Mouse (Mus musculus) heart, embryonic 15.5 days (tissue): ENCODE measurements around the gene Grrp1. TPM values are rescaled to one million over a fixed set of nuclear protein-coding genes. Genes with fewer than 3 reads are reported as not detected.

Experiments used
- ATAC-seq: fragments of 200-750 bp; cut with Nextera tagmentation; replicated peaks from 2 replicates; pipeline ENCODE4 v1.8.0; 2017; ENCODE audit warnings: low read depth, moderate TSS enrichment; ENCODE audit not compliant: insufficient number of reproducible peaks, insufficient read depth, low FRiP score
- H3K27ac ChIP-seq: fragments of 300-500 bp; sonication (generic); 2 replicates; pipeline ENCODE4 v1.5.1; 2015; ENCODE audit warnings: mild to moderate bottlenecking, inconsistent platforms
- H3K27me3 ChIP-seq: fragments of 300-500 bp; sonication (generic); 2 replicates; pipeline ENCODE4 v1.6.1; 2015; ENCODE audit warnings: inconsistent platforms
- H3K36me3 ChIP-seq: fragments of 300-500 bp; sonication (generic); 2 replicates; pipeline ENCODE4 v1.6.1; 2015; ENCODE audit warnings: mild to moderate bottlenecking, inconsistent platforms
- H3K4me1 ChIP-seq: fragments of 300-500 bp; sonication (generic); replicated peaks from 2 replicates; pipeline ENCODE4 v1.6.1; 2015; ENCODE audit warnings: inconsistent platforms
- H3K4me2 ChIP-seq: fragments of 300-500 bp; sonication (generic); 2 replicates; pipeline ENCODE4 v1.6.1; 2015; ENCODE audit warnings: inconsistent platforms, mild to moderate bottlenecking, moderate library complexity
- H3K4me3 ChIP-seq: fragments of 300-500 bp; sonication (generic); 2 replicates; pipeline ENCODE4 v1.5.1; 2015; ENCODE audit warnings: mild to moderate bottlenecking, inconsistent platforms
- H3K9ac ChIP-seq: fragments of 300-500 bp; sonication (generic); 2 replicates; pipeline ENCODE4 v1.6.1; 2015; ENCODE audit warnings: mild to moderate bottlenecking, inconsistent platforms
- H3K9me3 ChIP-seq: fragments of 300-500 bp; sonication (generic); replicated peaks from 2 replicates; pipeline ENCODE4 v1.6.1; 2016; ENCODE audit warnings: inconsistent platforms
- WGBS: fragments of 180-500 bp; shearing (Covaris S2); methylation state at CpG from one replicate; pipeline ENCODE4 v1.1.7; 2015; ENCODE audit warnings: mixed read lengths; 5-methylcytosine and 5-hydroxymethylcytosine counted together
- polyA plus RNA-seq: library from polyadenylated mRNA; unstranded; fragments of >200 nt; fragmentation: Nextera tagmentation; extraction: Ambion mirVana; gene quantifications from 2 replicates; pipeline ENCODE4 v1.2.1, GENCODE M21; 2015

Grrp1 gene
- polyA plus RNA-seq, 1 experiment from 2014 or later, result 5.0 TPM

- Histone ChIP-seq H3K27ac (no peak overlapping the region), H3K4me2 (no peak overlapping the region), H3K36me3 (no peaks in the 10 kb centered on the region), H3K9me3 (no peaks in the 10 kb centered on the region), H3K27me3 (no peaks in the 10 kb centered on the region), H3K4me1 (peaks cover 4% of the 10 kb centered on the region; the same call in 1 of the 2 replicates), H3K9ac (no peak overlapping the region), H3K4me3 (no peak overlapping the region)
- no peak for ATAC-seq
- 83% methylated on average over 19 of the region's 19 CpGs for WGBS
Observed at GRCm38 (mm10) chr4:134268102-134268655, 14.3 kb upstream of the Grrp1 start.

GRCm38 (mm10) chr4:134265860-134266585, 12.1 kb upstream of the Grrp1 start:
- no peaks in the 10 kb centered on the region for H3K36me3 ChIP-seq
- H3K4me3 ChIP-seq, result no peak overlapping the region
- H3K27ac ChIP-seq, result no peak overlapping the region
- no peak overlapping the region for H3K9ac ChIP-seq
- H3K27me3 ChIP-seq, result no peaks in the 10 kb centered on the region
- H3K4me1 ChIP-seq, result no peaks in the 10 kb centered on the region
- no peaks in the 10 kb centered on the region for H3K9me3 ChIP-seq
- no peak for ATAC-seq
- 58% methylated on average over 9 of the region's 9 CpGs for WGBS
- H3K4me2 ChIP-seq, result no peak overlapping the region

- Histone ChIP-seq H3K4me3 (no peak overlapping the region), H3K36me3 (no peaks in the 10 kb centered on the region), H3K27ac (no peak overlapping the region), H3K4me1 (no peaks in the 10 kb centered on the region; the same call in 1 of the 2 replicates), H3K9ac (no peak overlapping the region), H3K27me3 (no peaks in the 10 kb centered on the region), H3K9me3 (no peaks in the 10 kb centered on the region), H3K4me2 (no peak overlapping the region)
- 34% methylated on average over 6 of the region's 6 CpGs for WGBS
- ATAC-seq, result no peak
Observed at GRCm38 (mm10) chr4:134263191-134263590, 9.3 kb upstream of the Grrp1 start.

GRCm38 (mm10) chr4:134258354-134258753, 4.4 kb upstream of the Grrp1 start:
- Histone ChIP-seq H3K27me3 (0 out of 2 replicates have a peak, but pooled peaks cover 6% of the 10 kb centered on the region), H3K9me3 (no peaks in the 10 kb centered on the region), H3K27ac (no peak overlapping the region), H3K4me2 (no peak overlapping the region), H3K9ac (no peak overlapping the region), H3K4me3 (no peak overlapping the region), H3K36me3 (no peaks in the 10 kb centered on the region), H3K4me1 (peaks cover 40% of the 10 kb centered on the region)
- no peak for ATAC-seq
- WGBS, result 59% methylated on average over 11 of the region's 11 CpGs

- Histone ChIP-seq H3K27me3 (peaks cover 15% of the 10 kb centered on the region), H3K4me2 (no peak overlapping the region), H3K27ac (peak overlapping the region; percentile 55), H3K4me1 (peaks cover 45% of the 10 kb centered on the region), H3K9ac (no peak overlapping the region), H3K9me3 (no peaks in the 10 kb centered on the region), H3K4me3 (no peak overlapping the region), H3K36me3 (no peaks in the 10 kb centered on the region)
- no peak for ATAC-seq
- WGBS, result 26% methylated on average over 11 of the region's 11 CpGs
Observed at GRCm38 (mm10) chr4:134257198-134258009, 3.5 kb upstream of the Grrp1 start.

GRCm38 (mm10) chr4:134256407-134257197, 2.7 kb upstream of the Grrp1 start:
- no peak overlapping the region for H3K4me3 ChIP-seq
- H3K36me3 ChIP-seq, result no peaks in the 10 kb centered on the region
- peak overlapping the region; percentile 36 for H3K4me2 ChIP-seq
- peak overlapping the region; percentile 51 for H3K27ac ChIP-seq
- H3K9ac ChIP-seq, result no peak overlapping the region
- peaks cover 53% of the 10 kb centered on the region for H3K4me1 ChIP-seq
- ATAC-seq, result peak; percentile 28; the same call in 1 of the 2 replicates
- 19% methylated on average over 19 of the region's 19 CpGs for WGBS
- H3K9me3 ChIP-seq, result no peaks in the 10 kb centered on the region
- peaks cover 23% of the 10 kb centered on the region for H3K27me3 ChIP-seq

- H3K9me3 ChIP-seq, result no peaks in the 10 kb centered on the region
- no peaks in the 10 kb centered on the region for H3K36me3 ChIP-seq
- H3K9ac ChIP-seq, result no peak overlapping the region
- peak overlapping the region; percentile 24 for H3K27ac ChIP-seq
- H3K4me2 ChIP-seq, result peak overlapping the region; percentile 6; the same call in 1 of the 2 replicates
- ATAC-seq, result no peak
- WGBS, result 47% methylated on average over 4 of the region's 4 CpGs
- H3K4me3 ChIP-seq, result no peak overlapping the region
- H3K27me3 ChIP-seq, result peaks cover 31% of the 10 kb centered on the region
- H3K4me1 ChIP-seq, result peaks cover 60% of the 10 kb centered on the region
Observed at GRCm38 (mm10) chr4:134255854-134256253, 1.9 kb upstream of the Grrp1 start.

GRCm38 (mm10) chr4:134254835-134255234, 929 bp upstream of the Grrp1 start:
- Histone ChIP-seq H3K27ac (no peak overlapping the region), H3K4me1 (peaks cover 70% of the 10 kb centered on the region), H3K4me2 (no peak overlapping the region), H3K4me3 (no peak overlapping the region), H3K36me3 (no peaks in the 10 kb centered on the region), H3K27me3 (peaks cover 39% of the 10 kb centered on the region), H3K9ac (no peak overlapping the region), H3K9me3 (no peaks in the 10 kb centered on the region)
- WGBS, result 58% methylated on average over 3 of the region's 3 CpGs
- no peak for ATAC-seq

GRCm38 (mm10) chr4:134252911-134253721, 790 bp downstream of the Grrp1 start:
- peak overlapping the region; percentile 39 for H3K9ac ChIP-seq
- H3K27ac ChIP-seq, result peak overlapping the region; percentile 59
- H3K4me1 ChIP-seq, result peaks cover 76% of the 10 kb centered on the region
- H3K4me3 ChIP-seq, result peak overlapping the region; percentile 55
- peaks cover 54% of the 10 kb centered on the region for H3K27me3 ChIP-seq
- ATAC-seq, result no peak
- peak overlapping the region; percentile 94 for H3K4me2 ChIP-seq
- no peaks in the 10 kb centered on the region for H3K36me3 ChIP-seq
- WGBS, result 40% methylated on average over 15 of the region's 15 CpGs
- H3K9me3 ChIP-seq, result no peaks in the 10 kb centered on the region

GRCm38 (mm10) chr4:134252131-134252910, 1.6 kb downstream of the Grrp1 start:
- H3K4me3 ChIP-seq, result peak overlapping the region; percentile 55
- peaks cover 61% of the 10 kb centered on the region for H3K27me3 ChIP-seq
- no peaks in the 10 kb centered on the region for H3K9me3 ChIP-seq
- peak overlapping the region; percentile 59 for H3K27ac ChIP-seq
- 28% methylated on average over 22 of the region's 22 CpGs for WGBS
- H3K36me3 ChIP-seq, result no peaks in the 10 kb centered on the region
- peaks cover 68% of the 10 kb centered on the region for H3K4me1 ChIP-seq
- peak overlapping the region; percentile 94 for H3K4me2 ChIP-seq
- H3K9ac ChIP-seq, result peak overlapping the region; percentile 62
- ATAC-seq, result no peak
